Mouse (Mus musculus): ENCODE data around the gene Cd300lf. TPM values are rescaled to one million over a fixed set of nuclear protein-coding genes. Genes with fewer than 3 reads are reported as not detected.

Gene Cd300lf
- polyA plus RNA-seq, 1 experiment from 2014 or later, result 0.97 TPM

DNA sequence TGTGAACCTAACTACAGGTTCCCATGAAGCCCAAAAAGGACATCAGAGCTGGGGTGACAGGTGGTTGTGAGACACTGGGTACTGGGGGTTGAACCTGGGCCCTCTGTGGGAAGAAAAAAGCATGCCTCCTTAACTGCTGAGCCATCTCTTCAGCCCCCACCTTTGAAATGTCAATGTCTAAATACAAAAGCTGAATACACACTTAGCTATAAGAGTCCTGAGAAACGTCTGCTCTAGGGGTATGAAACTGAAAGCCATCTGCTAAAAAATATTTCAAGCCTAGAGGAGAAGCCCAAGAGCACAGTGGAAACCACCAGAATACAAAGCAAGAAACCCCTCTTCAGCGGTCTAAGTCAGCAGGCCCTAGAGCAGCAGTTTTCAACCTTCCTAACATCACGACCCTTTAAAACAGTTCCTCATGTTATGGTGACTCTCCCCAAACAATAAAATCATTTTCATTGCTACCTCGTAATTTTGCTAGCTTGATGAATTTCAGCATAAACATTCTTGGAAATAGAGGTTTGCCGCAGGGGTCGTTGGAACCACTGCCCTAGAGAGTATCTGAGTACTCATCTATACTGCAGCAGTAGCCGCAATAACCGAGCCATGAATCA, 1.9 kb downstream of the Cd300lf start:
- no peaks in the 10 kb centered on the region for H3K27me3 ChIP-seq
- no peak overlapping the region for H3K4me2 ChIP-seq
- H3K9ac ChIP-seq, result no peak overlapping the region
- DNase-seq, result no peak
- 73% methylated on average over 8 of the region's 8 CpGs for WGBS (ENCODE audit: insufficient replicate concordance)
- H3K27ac ChIP-seq, result no peak overlapping the region
- H3K4me1 ChIP-seq (replicated peaks), result no peaks in the 10 kb centered on the region
- no peaks in the 10 kb centered on the region for H3K36me3 ChIP-seq
- no peak overlapping the region for H3K4me3 ChIP-seq (replicated peaks)
- ATAC-seq (ENCODE audit: low read depth), result no peak
- no peaks in the 10 kb centered on the region for H3K9me3 ChIP-seq (replicated peaks)

DNA sequence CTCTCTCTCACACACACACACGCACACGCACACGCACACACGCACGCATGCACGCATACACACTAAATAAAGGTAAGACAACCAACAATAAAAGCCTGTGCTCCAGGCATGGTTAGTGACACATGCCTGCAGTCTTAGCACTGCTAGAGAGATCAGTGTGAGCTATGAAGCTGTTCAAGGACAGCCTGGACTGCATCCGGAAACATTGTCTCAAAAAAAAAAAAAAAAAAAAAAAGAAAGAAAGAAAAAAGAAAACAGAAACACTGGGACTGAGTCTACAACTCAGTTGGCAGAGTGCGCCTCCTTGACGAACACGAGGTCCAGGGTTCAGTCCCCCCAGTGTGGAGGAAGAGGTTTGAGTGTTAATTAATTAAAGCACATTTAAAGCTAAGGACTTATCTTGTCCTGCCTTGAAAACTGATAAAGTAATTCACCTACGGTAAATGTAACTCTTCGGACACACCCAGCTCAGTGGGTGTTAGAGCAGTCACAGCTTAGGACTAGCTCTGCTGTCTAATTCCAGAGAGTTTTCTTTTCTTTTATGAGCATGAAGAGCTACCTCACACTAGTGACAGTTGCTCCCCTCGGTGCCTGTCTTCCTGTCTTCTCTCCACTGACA, 4.2 kb downstream of the Cd300lf start:
- H3K4me1 ChIP-seq (replicated peaks), result no peaks in the 10 kb centered on the region
- no peak for ATAC-seq (ENCODE audit: low read depth)
- H3K4me3 ChIP-seq (replicated peaks), result no peak overlapping the region
- H3K36me3 ChIP-seq, result no peaks in the 10 kb centered on the region
- no peak overlapping the region for H3K4me2 ChIP-seq
- H3K27me3 ChIP-seq, result no peaks in the 10 kb centered on the region
- H3K9ac ChIP-seq, result no peak overlapping the region
- no peak for DNase-seq
- WGBS (ENCODE audit: insufficient replicate concordance), result 68% methylated on average over 13 of the region's 13 CpGs
- no peak overlapping the region for H3K27ac ChIP-seq
- H3K9me3 ChIP-seq (replicated peaks), result no peaks in the 10 kb centered on the region

DNA sequence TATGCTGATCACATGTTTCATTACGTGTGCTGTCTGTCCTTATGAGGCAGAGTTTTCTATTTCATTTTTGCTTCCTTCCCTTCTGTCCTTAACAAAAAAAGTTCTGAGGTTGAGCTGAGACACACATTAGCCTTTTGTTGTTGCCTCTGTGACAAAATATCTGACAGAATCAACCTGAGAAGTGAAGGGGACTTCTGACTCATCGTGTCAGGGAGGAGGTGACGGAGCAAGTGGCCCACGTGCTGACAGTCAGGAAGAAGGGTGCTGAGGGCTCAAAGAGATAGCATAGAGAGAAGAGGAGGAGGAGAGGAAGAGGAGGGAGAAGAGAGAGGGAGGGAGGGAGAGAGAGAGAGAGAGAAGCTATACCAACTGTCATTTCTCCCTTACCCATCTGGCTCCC, 5.3 kb downstream of the Cd300lf start:
- H3K4me3 ChIP-seq (replicated peaks), result no peak overlapping the region
- no peaks in the 10 kb centered on the region for H3K27me3 ChIP-seq
- no peak overlapping the region for H3K4me2 ChIP-seq
- H3K9ac ChIP-seq, result no peak overlapping the region
- H3K4me1 ChIP-seq (replicated peaks), result no peaks in the 10 kb centered on the region
- ATAC-seq (ENCODE audit: low read depth) (no peak), DNase-seq (no peak)
- H3K27ac ChIP-seq, result no peak overlapping the region
- 31% methylated on average over 4 of the region's 4 CpGs for WGBS (ENCODE audit: insufficient replicate concordance)
- no peaks in the 10 kb centered on the region for H3K9me3 ChIP-seq (replicated peaks)
- H3K36me3 ChIP-seq, result no peaks in the 10 kb centered on the region

DNA sequence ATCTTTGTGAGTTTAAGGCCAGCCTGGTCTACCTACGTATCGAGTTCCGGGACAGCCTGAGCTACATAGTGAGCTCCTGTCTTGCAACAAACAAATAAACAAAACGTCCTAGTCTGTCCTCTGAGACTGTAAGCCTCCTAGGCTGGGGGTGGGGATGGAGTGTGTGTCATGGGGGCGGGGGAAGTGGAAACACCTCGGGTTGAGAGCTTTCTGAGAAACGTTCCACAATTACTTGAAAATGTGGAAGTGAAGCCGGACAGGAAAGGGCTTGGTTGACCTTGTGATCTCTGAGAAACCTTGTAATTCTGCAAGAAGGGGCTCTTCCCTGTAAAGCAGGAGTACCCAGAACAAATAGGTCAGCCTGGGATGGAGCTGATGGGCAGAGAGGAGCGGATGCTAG, 14.4 kb downstream of the Cd300lf start:
- no peaks in the 10 kb centered on the region for H3K27me3 ChIP-seq

DNA sequence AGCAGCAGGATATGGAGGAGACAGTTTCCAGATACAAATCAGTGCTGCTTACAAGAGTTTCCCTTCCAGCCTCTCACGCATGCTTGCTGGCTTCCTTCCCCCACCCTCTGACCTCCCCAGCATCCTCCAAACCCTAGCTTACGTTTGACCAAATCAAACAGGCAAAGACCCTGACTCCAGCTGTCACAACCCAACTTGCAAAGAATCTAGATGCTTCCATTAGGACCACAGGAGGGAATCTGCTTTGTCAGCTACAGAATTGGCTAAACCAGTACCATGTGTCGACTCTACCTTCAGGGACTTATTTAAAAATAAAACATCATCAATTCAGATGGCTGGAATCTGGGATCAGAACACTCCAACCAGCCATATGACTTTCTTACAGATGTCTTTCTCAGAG, 21.6 kb downstream of the Cd300lf start:
- DNase-seq (no peak), ATAC-seq (ENCODE audit: low read depth) (no peak)
- Histone ChIP-seq H3K4me1 (replicated peaks) (no peaks in the 10 kb centered on the region), H3K9ac (no peak overlapping the region), H3K4me3 (replicated peaks) (no peak overlapping the region), H3K9me3 (replicated peaks) (no peaks in the 10 kb centered on the region), H3K27ac (no peak overlapping the region), H3K36me3 (no peaks in the 10 kb centered on the region), H3K27me3 (no peaks in the 10 kb centered on the region), H3K4me2 (no peak overlapping the region)
- WGBS (ENCODE audit: insufficient replicate concordance), result 28% methylated on average over 3 of the region's 3 CpGs

More for the DNA sequence above, 14.4 kb downstream of the Cd300lf start:
- Histone ChIP-seq H3K9me3 (replicated peaks) (no peaks in the 10 kb centered on the region), H3K36me3 (no peaks in the 10 kb centered on the region), H3K9ac (no peak overlapping the region), H3K4me2 (no peak overlapping the region), H3K4me3 (replicated peaks) (no peak overlapping the region), H3K27ac (no peak overlapping the region), H3K4me1 (replicated peaks) (no peaks in the 10 kb centered on the region)
- DNase-seq, result no peak
- ATAC-seq (ENCODE audit: low read depth), result no peak
- WGBS (ENCODE audit: insufficient replicate concordance), result 42% methylated on average over 9 of the region's 9 CpGs

DNA sequence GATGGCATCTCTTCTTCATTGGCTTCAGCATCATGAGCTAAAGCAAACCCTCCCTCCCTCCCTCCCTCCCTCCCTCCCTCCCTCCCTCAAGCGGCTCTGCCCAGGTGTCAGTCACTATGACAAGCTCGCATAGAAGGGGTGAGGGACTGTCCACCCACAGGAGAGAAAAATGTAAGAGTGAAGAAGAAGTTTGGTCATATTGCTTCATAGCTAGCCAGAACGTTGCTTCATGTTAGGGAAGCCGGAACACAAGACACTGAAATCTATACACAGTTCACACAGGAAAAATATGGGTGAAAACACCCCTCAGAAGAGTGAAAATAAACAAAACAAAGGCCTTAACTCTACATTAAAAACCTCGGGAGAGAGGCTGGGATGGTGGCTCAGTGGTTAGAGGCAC, 23.5 kb downstream of the Cd300lf start:
- Histone ChIP-seq H3K27ac (no peak overlapping the region), H3K9me3 (replicated peaks) (no peaks in the 10 kb centered on the region), H3K4me1 (replicated peaks) (no peaks in the 10 kb centered on the region), H3K36me3 (no peaks in the 10 kb centered on the region), H3K4me2 (no peak overlapping the region), H3K9ac (no peak overlapping the region), H3K4me3 (replicated peaks) (no peak overlapping the region), H3K27me3 (no peaks in the 10 kb centered on the region)
- DNase-seq (no peak), ATAC-seq (ENCODE audit: low read depth) (no peak)
- 65% methylated on average over 4 of the region's 5 CpGs for WGBS (ENCODE audit: insufficient replicate concordance)

DNA sequence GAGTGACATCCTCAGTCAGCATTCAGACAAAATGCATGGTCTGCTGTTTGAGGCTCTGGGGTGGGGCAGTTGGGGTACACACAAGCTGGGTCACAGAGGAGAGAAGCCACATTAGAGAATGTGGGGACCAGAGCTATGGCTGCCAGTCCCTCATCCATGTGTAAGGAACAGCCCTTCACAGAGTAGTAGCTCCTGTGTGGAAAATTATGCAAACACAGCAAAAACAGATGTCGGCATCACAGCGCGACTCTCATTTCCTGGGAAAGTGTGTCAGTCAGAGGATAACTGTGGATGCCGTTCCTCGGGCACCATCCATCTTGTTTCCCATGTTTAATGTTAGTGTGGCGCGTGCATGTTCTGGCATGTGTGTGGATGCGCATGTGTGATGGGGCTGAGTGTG, 25.6 kb downstream of the Cd300lf start:
- no peak for DNase-seq
- WGBS (ENCODE audit: insufficient replicate concordance), result 79% methylated on average over 8 of the region's 8 CpGs
- no peaks in the 10 kb centered on the region for H3K9me3 ChIP-seq (replicated peaks)

DNA sequence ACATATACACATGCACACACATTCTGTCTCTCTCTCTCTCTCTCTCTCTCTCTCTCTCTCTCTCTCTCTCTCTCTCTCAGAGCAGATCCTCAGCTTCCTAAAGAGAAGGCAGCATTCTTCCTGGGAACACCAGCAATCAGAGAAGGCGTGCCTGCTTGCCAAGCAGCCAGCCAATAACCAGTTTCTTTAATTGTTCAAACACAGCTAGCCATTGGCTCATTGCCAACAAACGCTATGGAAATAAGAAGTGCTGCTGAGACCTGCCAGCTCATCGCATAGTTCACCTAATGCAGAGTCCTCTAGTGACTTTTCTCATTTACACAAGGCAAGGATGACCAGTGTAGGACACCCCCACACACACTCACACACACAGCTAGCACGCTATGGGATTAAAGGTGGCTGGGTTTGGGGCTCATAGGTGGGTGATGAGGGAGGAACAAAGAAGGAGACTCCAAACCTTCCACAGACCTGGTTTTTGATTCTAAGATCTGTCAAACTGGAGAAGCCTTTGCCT, 26.3 kb downstream of the Cd300lf start:
- ATAC-seq (ENCODE audit: low read depth), result no peak
- 35% methylated on average over 4 of the region's 4 CpGs for WGBS (ENCODE audit: insufficient replicate concordance)
- Histone ChIP-seq H3K9ac (no peak overlapping the region), H3K36me3 (no peaks in the 10 kb centered on the region), H3K4me2 (no peak overlapping the region), H3K4me1 (replicated peaks) (no peaks in the 10 kb centered on the region), H3K9me3 (replicated peaks) (no peaks in the 10 kb centered on the region), H3K27me3 (no peaks in the 10 kb centered on the region), H3K27ac (no peak overlapping the region), H3K4me3 (replicated peaks) (no peak overlapping the region)
- no peak for DNase-seq

More for the DNA sequence above, 25.6 kb downstream of the Cd300lf start:
- Histone ChIP-seq H3K36me3 (no peaks in the 10 kb centered on the region), H3K27me3 (no peaks in the 10 kb centered on the region), H3K9ac (no peak overlapping the region), H3K4me3 (replicated peaks) (no peak overlapping the region), H3K27ac (no peak overlapping the region), H3K4me2 (no peak overlapping the region), H3K4me1 (replicated peaks) (no peaks in the 10 kb centered on the region)
- ATAC-seq (ENCODE audit: low read depth), result no peak

DNA sequence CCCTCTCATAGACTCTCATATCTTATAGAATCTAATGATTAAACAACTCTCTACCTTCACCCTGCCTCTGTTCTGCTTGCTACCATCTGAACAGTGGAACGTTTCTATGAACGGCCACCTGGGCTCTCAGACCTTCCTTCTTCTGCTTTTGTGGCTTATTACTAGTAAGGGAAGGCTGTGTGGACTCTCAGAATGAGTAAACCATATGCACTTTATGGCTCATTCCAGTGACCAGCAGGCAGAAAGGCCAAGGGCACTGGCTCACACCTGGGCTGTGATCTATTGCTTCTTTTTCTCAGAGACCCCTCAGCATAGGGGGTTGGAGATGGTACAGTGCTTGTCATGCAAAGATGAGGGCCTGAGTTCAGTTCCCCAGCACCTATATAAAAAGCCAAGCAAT, 27.2 kb downstream of the Cd300lf start:
- Histone ChIP-seq H3K27ac (no peak overlapping the region), H3K9ac (no peak overlapping the region), H3K36me3 (no peaks in the 10 kb centered on the region), H3K4me1 (replicated peaks) (no peaks in the 10 kb centered on the region), H3K4me2 (no peak overlapping the region), H3K27me3 (no peaks in the 10 kb centered on the region), H3K4me3 (replicated peaks) (no peak overlapping the region), H3K9me3 (replicated peaks) (no peaks in the 10 kb centered on the region)
- ATAC-seq (ENCODE audit: low read depth) (no peak), DNase-seq (no peak)
- 49% methylated on average over 2 of the region's 2 CpGs for whole genome bisulfite sequencing (ENCODE audit: insufficient replicate concordance)

DNA sequence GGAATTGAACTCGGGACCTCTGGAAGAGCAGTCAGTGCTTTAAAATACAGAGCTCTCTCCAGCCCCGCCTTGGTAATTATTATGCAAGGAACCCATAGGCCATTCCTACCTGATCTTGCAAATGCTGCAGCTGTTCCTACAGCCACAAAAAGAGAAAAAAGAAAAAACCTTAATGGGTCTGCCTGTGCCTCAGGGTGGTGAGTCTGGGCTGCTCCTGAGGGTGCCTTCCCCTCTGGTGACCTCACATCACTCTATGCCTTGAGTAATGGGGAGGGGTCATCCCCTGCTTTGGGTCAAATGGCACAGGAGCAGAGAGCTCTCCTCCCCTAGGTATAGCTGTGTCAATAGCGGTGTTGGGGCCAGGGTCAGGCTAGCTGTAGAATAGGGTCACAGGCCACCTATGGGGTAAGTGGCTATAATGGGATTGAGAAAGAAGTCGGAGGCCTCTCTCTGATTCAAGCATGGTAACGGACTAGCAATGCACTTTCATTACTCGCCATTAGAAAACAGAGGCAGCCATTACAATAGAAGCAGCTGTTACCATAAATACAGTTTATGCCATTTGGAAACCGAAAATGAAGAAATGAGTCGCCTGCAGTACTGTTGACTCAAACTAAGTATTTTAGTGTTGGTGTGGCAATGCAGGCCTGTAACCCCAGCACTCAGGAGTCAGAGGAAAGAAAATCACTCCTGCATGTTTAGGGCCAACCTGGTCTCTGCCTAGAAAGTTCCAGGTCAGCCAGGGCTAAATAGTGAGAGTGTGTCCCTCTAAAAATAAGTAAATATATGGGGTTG, 28.8 kb downstream of the Cd300lf start:
- no peaks in the 10 kb centered on the region for H3K9me3 ChIP-seq (replicated peaks)
- 69% methylated on average over 8 of the region's 8 CpGs for WGBS (ENCODE audit: insufficient replicate concordance)
- H3K4me3 ChIP-seq (replicated peaks), result no peak overlapping the region
- ATAC-seq (ENCODE audit: low read depth) (no peak), DNase-seq (no peak)
- H3K27ac ChIP-seq, result no peak overlapping the region
- H3K4me2 ChIP-seq, result no peak overlapping the region
- H3K4me1 ChIP-seq (replicated peaks), result no peaks in the 10 kb centered on the region
- no peak overlapping the region for H3K9ac ChIP-seq
- H3K27me3 ChIP-seq, result no peaks in the 10 kb centered on the region
- H3K36me3 ChIP-seq, result no peaks in the 10 kb centered on the region

DNA sequence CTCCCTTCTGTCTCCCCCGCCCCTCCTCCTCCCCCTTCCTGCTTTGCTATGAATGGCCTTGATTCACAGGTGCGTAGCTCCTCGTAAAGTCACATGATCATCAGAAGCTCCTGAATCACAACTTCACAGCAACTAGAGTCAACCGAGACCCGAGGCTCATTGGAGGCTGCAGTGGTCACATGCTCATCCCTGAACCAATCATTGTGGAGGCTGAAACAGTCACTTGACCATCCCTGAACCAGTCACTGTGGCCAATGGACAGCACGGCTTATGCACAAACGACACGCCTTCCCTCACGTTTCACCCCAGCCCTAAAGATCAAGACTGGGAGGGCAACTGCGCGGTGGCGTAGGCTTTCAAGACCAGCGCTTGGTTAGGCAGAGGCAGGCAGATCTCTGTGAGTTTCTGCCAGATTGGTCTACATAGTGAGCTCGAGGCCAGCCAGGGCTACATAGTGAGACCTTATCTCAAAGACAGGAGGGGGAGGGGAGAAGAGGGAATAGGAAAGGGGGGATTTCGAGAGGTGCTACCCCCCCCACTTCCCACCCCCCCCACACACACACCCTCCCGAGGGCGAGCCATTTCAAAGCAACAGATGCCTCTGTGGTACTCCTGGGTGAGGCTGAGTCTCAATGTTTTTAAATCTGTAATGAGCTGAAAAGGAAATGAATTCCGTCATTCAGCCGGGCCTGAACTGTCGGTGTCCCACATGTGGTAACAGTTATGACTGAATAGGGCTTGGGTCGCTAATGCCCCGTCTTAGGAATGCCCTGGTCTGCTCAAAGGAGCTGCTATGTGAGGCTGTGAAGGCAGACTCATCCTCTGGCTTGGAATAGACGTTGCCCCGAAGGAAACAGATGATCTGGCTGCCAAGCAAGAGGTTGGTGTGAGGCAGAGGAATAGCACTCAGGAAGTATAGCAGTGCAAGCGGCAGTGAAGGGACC, 30.1 kb downstream of the Cd300lf start:
- H3K27me3 ChIP-seq, result no peaks in the 10 kb centered on the region
- H3K27ac ChIP-seq, result no peak overlapping the region
- 68% methylated on average over 25 of the region's 25 CpGs for WGBS (ENCODE audit: insufficient replicate concordance)
- no peaks in the 10 kb centered on the region for H3K9me3 ChIP-seq (replicated peaks)
- H3K36me3 ChIP-seq, result no peaks in the 10 kb centered on the region
- H3K4me1 ChIP-seq (replicated peaks), result no peaks in the 10 kb centered on the region
- no peak overlapping the region for H3K4me2 ChIP-seq
- DNase-seq (no peak), ATAC-seq (ENCODE audit: low read depth) (no peak)
- H3K9ac ChIP-seq, result no peak overlapping the region
- H3K4me3 ChIP-seq (replicated peaks), result no peak overlapping the region

Data from liver, embryonic 13.5 days (tissue).